Mouse (Mus musculus) midbrain, embryonic 16.5 days (tissue): ENCODE measurements around the gene Pam. TPM values are rescaled to one million over a fixed set of nuclear protein-coding genes. Genes with fewer than 3 reads are reported as not detected.

Experiments used
- ATAC-seq: fragments of 200-750 bp; cut with Nextera tagmentation; 2 replicates; pipeline ENCODE4 v1.8.0; 2017; ENCODE audit warnings: moderate TSS enrichment
- H3K27ac ChIP-seq: fragments of 300-500 bp; sonication (generic); 2 replicates; pipeline ENCODE4 v1.5.1; 2014; ENCODE audit warnings: mild to moderate bottlenecking, low read length, mixed read lengths
- H3K27me3 ChIP-seq: fragments of 300-500 bp; sonication (generic); 2 replicates; pipeline ENCODE4 v1.6.1; 2014; ENCODE audit warnings: low read depth, low read length, mixed read lengths; ENCODE audit not compliant: control insufficient read depth, insufficient read depth
- H3K36me3 ChIP-seq: fragments of 300-500 bp; sonication (generic); 2 replicates; pipeline ENCODE4 v1.6.1; 2014; ENCODE audit warnings: mild to moderate bottlenecking, low read length, moderate library complexity, mixed read lengths; ENCODE audit not compliant: control insufficient read depth, insufficient read depth
- H3K4me1 ChIP-seq: fragments of 300-500 bp; sonication (generic); 2 replicates; pipeline ENCODE4 v1.6.1; 2014; ENCODE audit warnings: mild to moderate bottlenecking, low read length, mixed read lengths; ENCODE audit not compliant: control insufficient read depth, insufficient read depth
- H3K4me2 ChIP-seq: fragments of 300-500 bp; sonication (generic); 2 replicates; pipeline ENCODE4 v1.6.1; 2014; ENCODE audit warnings: mild to moderate bottlenecking, low read length, mixed read lengths
- H3K4me3 ChIP-seq: fragments of 300-500 bp; sonication (generic); 2 replicates; pipeline ENCODE4 v1.5.1; 2014; ENCODE audit warnings: low read depth, mild to moderate bottlenecking, low read length, moderate library complexity, mixed read lengths
- H3K9ac ChIP-seq: fragments of 300-500 bp; sonication (generic); 2 replicates; pipeline ENCODE4 v1.6.1; 2014; ENCODE audit warnings: low read depth, low read length, mixed read lengths
- H3K9me3 ChIP-seq: fragments of 300-500 bp; sonication (generic); replicated peaks from 2 replicates; pipeline ENCODE4 v1.6.1; 2014; ENCODE audit warnings: mild to moderate bottlenecking, low read length, mixed read lengths; ENCODE audit not compliant: control insufficient read depth, poor library complexity, severe bottlenecking
- WGBS: fragments of 180-500 bp; shearing (Covaris S2); extraction: QIAGEN DNeasy Blood & Tissue Kit; methylation state at CpG from one replicate; pipeline ENCODE4 v1.1.7; 2014; 5-methylcytosine and 5-hydroxymethylcytosine counted together
- polyA plus RNA-seq: library from polyadenylated mRNA; unstranded; fragments of >200 nt; fragmentation: Nextera tagmentation; extraction: Ambion mirVana; gene quantifications from 2 replicates; pipeline ENCODE4 v1.2.1, GENCODE M21; 2015

Gene Pam
- polyA plus RNA-seq, 1 experiment from 2014 or later = 35.6 TPM

GRCm38 (mm10) chr1:97943908-97944608 is 151.4 kb downstream of the Pam start:
- H3K36me3 ChIP-seq = no peaks in the 10 kb centered on the region
- H3K4me2 ChIP-seq = no peak overlapping the region
- ATAC-seq = no peak
- 52% methylated on average over 4 of the region's 4 CpGs for WGBS
- H3K4me1 ChIP-seq = peaks cover 3% of the 10 kb centered on the region; the same call in 1 of the 2 replicates
- no peak overlapping the region for H3K4me3 ChIP-seq
- H3K9ac ChIP-seq = no peak overlapping the region
- H3K27me3 ChIP-seq = no peaks in the 10 kb centered on the region
- no peaks in the 10 kb centered on the region for H3K9me3 ChIP-seq
- H3K27ac ChIP-seq = no peak overlapping the region

- Histone ChIP-seq H3K36me3 (no peaks in the 10 kb centered on the region), H3K27ac (no peak overlapping the region), H3K9me3 (no peaks in the 10 kb centered on the region), H3K4me3 (no peak overlapping the region), H3K27me3 (no peaks in the 10 kb centered on the region), H3K9ac (no peak overlapping the region), H3K4me1 (peaks cover 3% of the 10 kb centered on the region; the same call in 1 of the 2 replicates), H3K4me2 (no peak overlapping the region)
- 51% methylated on average over 4 of the region's 4 CpGs for WGBS
- ATAC-seq = no peak
These were observed 152.0 kb downstream of the Pam start for GRCm38 (mm10) chr1:97943402-97943801.

- H3K27me3 ChIP-seq = no peaks in the 10 kb centered on the region
- no peaks in the 10 kb centered on the region for H3K9me3 ChIP-seq
- peaks cover 3% of the 10 kb centered on the region; the same call in 1 of the 2 replicates for H3K4me1 ChIP-seq
- no peak overlapping the region for H3K4me3 ChIP-seq
- no peak overlapping the region for H3K27ac ChIP-seq
- no peak overlapping the region for H3K9ac ChIP-seq
- no peak for ATAC-seq
- WGBS = 71% methylated on average over 2 of the region's 2 CpGs
- no peaks in the 10 kb centered on the region for H3K36me3 ChIP-seq
- no peak overlapping the region for H3K4me2 ChIP-seq
These were observed 152.5 kb downstream of the Pam start for GRCm38 (mm10) chr1:97942966-97943365.

- ATAC-seq = no peak
These were observed 156.9 kb downstream of the Pam start for GRCm38 (mm10) chr1:97938586-97938985.

DNA sequence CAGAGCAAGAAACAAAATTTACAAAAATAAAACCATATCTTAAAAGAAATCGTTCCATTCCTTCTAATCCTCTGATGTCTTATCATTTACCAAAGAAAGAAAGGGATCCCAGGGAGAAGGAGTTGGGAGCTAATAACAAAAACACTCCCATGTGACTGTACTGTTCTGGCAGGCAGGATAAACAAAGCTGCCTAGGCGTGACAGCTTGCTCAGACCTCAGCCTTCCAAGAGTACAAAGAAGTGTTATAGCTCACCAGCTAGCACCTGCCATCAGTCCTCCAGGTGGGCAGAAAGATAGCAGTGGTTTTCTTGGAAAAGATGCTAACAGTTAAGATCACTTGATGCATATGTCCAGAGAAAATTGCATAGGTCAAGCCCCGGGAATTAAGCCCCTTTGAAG is 157.4 kb downstream of the Pam start:
- Histone ChIP-seq H3K27ac (no peak overlapping the region), H3K27me3 (no peaks in the 10 kb centered on the region), H3K4me1 (no peaks in the 10 kb centered on the region), H3K4me2 (no peak overlapping the region), H3K36me3 (no peaks in the 10 kb centered on the region), H3K9ac (no peak overlapping the region), H3K4me3 (no peak overlapping the region), H3K9me3 (no peaks in the 10 kb centered on the region)
- no peak for ATAC-seq
- WGBS = 39% methylated on average over 3 of the region's 3 CpGs

More at GRCm38 (mm10) chr1:97938586-97938985, 156.9 kb downstream of the Pam start:
- no peak overlapping the region for H3K27ac ChIP-seq
- no peaks in the 10 kb centered on the region for H3K27me3 ChIP-seq
- 89% methylated on average over 3 of the region's 3 CpGs for WGBS
- no peaks in the 10 kb centered on the region for H3K36me3 ChIP-seq
- no peaks in the 10 kb centered on the region for H3K9me3 ChIP-seq
- no peak overlapping the region for H3K4me3 ChIP-seq
- no peak overlapping the region for H3K9ac ChIP-seq
- H3K4me1 ChIP-seq = peaks cover 2% of the 10 kb centered on the region; the same call in 1 of the 2 replicates
- no peak overlapping the region for H3K4me2 ChIP-seq

DNA sequence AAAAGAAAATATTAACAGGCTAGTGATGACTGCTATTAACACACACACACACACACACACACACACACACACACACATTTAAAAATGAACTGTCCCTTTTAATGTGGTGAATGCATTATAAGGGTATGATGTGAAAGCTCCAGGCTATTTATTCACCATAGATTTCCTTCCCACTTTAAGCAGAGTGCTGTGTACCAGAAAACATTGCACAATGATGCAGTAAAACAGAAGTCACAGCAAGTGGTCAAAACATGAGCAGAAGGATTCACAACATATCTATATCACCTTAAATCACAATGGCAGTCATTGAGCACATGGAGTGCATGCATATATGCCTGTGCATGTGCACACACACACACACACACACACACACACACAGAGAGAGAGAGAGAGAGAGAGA is 160.5 kb downstream of the Pam start:
- H3K4me1 ChIP-seq = peaks cover 7% of the 10 kb centered on the region; the same call in 1 of the 2 replicates
- no peaks in the 10 kb centered on the region for H3K36me3 ChIP-seq
- no peak overlapping the region for H3K27ac ChIP-seq
- no peak overlapping the region for H3K9ac ChIP-seq
- H3K9me3 ChIP-seq = no peaks in the 10 kb centered on the region
- no peak overlapping the region for H3K4me3 ChIP-seq
- H3K4me2 ChIP-seq = no peak overlapping the region
- no peak for ATAC-seq
- H3K27me3 ChIP-seq = no peaks in the 10 kb centered on the region

- Histone ChIP-seq H3K9me3 (no peaks in the 10 kb centered on the region), H3K4me3 (no peak overlapping the region), H3K36me3 (no peaks in the 10 kb centered on the region), H3K27me3 (no peaks in the 10 kb centered on the region), H3K4me2 (no peak overlapping the region), H3K4me1 (peaks cover 21% of the 10 kb centered on the region), H3K9ac (no peak overlapping the region), H3K27ac (no peak overlapping the region)
- no peak for ATAC-seq
- 50% methylated on average over 4 of the region's 4 CpGs for WGBS
These were observed 164.2 kb downstream of the Pam start for GRCm38 (mm10) chr1:97931220-97931619.

GRCm38 (mm10) chr1:97929415-97930028 is 165.9 kb downstream of the Pam start:
- peaks cover 21% of the 10 kb centered on the region for H3K4me1 ChIP-seq
- WGBS = 10% methylated on average over 4 of the region's 4 CpGs
- no peaks in the 10 kb centered on the region for H3K9me3 ChIP-seq
- H3K4me2 ChIP-seq = peak overlapping the region; percentile 28; the same call in 1 of the 2 replicates
- no peaks in the 10 kb centered on the region for H3K36me3 ChIP-seq
- H3K27me3 ChIP-seq = no peaks in the 10 kb centered on the region
- H3K4me3 ChIP-seq = no peak overlapping the region
- H3K27ac ChIP-seq = peak overlapping the region; percentile 75
- H3K9ac ChIP-seq = peak overlapping the region; percentile 53; the same call in 1 of the 2 replicates
- ATAC-seq = peak; percentile 87

- 85% methylated on average over 7 of the region's 7 CpGs for WGBS
- peaks cover 23% of the 10 kb centered on the region for H3K4me1 ChIP-seq
- ATAC-seq = no peak
- H3K4me2 ChIP-seq = no peak overlapping the region
- H3K36me3 ChIP-seq = no peaks in the 10 kb centered on the region
- H3K27me3 ChIP-seq = no peaks in the 10 kb centered on the region
- no peak overlapping the region for H3K27ac ChIP-seq
- no peaks in the 10 kb centered on the region for H3K9me3 ChIP-seq
- H3K4me3 ChIP-seq = no peak overlapping the region
- no peak overlapping the region for H3K9ac ChIP-seq
These were observed 168.7 kb downstream of the Pam start for GRCm38 (mm10) chr1:97926789-97927188.
